Comparison of ENCODE assay signal across 8 mouse cellular contexts in genomic region chr7:19148180-19148874, GRCm38 (mm10). TPM values are rescaled to one million over a fixed set of nuclear protein-coding genes. Genes with fewer than 3 reads are reported as not detected.
A peak's percentile ranks its signal among the peaks of the same experiment; 100 is the strongest.
DNase-seq lines count a peak whose midpoint lies in the region; ATAC-seq and TF ChIP-seq lines count a peak whose summit lies in the region.

No protein-coding gene starts in this region.

- peak overlapping the region; percentile 68 for H3K9ac ChIP-seq in hindbrain, embryonic 11.5 days (ENCODE audit: low read depth, low read length)
- peak overlapping the region; percentile 58 for H3K9ac ChIP-seq in midbrain, embryonic 11.5 days (ENCODE audit: low read length)

- H3K4me3 ChIP-seq in kidney, adult 2 months (ENCODE audit: insufficient read depth, low read depth, low read length), result peak overlapping the region; percentile 76
- H3K4me3 ChIP-seq in hindbrain, embryonic 11.5 days (ENCODE audit: low read depth, low read length), result peak overlapping the region; percentile 75
- H3K4me3 ChIP-seq in midbrain, embryonic 11.5 days (ENCODE audit: low read depth, low read length), result peak overlapping the region; percentile 69

- peaks cover 7% of the 10 kb centered on the region; the same call in 1 of the 2 replicates for H3K4me1 ChIP-seq in kidney, adult 2 months (ENCODE audit: control insufficient read depth, insufficient read depth, low read length)
- peaks cover 6% of the 10 kb centered on the region; the same call in 1 of the 2 replicates for H3K4me1 ChIP-seq in hindbrain, embryonic 11.5 days (replicated peaks; ENCODE audit: control insufficient read depth, insufficient read depth, low read length)
- H3K4me1 ChIP-seq in midbrain, embryonic 11.5 days (ENCODE audit: control insufficient read depth, insufficient read depth, low read length), result peaks cover 13% of the 10 kb centered on the region

- H3K27me3 ChIP-seq in kidney, adult 2 months (replicated peaks; ENCODE audit: control insufficient read depth, insufficient read depth, low read length), result no peaks in the 10 kb centered on the region
- no peaks in the 10 kb centered on the region for H3K27me3 ChIP-seq in hindbrain, embryonic 11.5 days (ENCODE audit: control insufficient read depth, insufficient read depth, low read length)
- no peaks in the 10 kb centered on the region for H3K27me3 ChIP-seq in midbrain, embryonic 11.5 days (ENCODE audit: control insufficient read depth, insufficient read depth, low read length)

- no peak for TF ChIP-seq CTCF in kidney, adult 2 months (conservative IDR thresholded peaks at IDR 0.05; ENCODE audit: insufficient read depth, insufficient read length, low read depth, low read length)

- DNase-seq in kidney, adult 2 months, result no peak
- DNase-seq in kidney, postnatal 14 days, result no peak
- peak; percentile 16 for DNase-seq in R1 (ENCODE audit: low read depth, low spot score)
- DNase-seq in hindbrain, embryonic 11.5 days (ENCODE audit: low spot score), result no peak
- peak; percentile 92 for DNase-seq in midbrain, embryonic 11.5 days (ENCODE audit: low spot score, missing footprints)
- DNase-seq in urinary bladder, adult 18-20 months (ENCODE audit: low spot score in 2 of 2), result no peak
- DNase-seq in frontal cortex, postnatal 36 days (ENCODE audit: low spot score in 2 of 2), result no peak
- no peak for DNase-seq in kidney, postnatal 10 days

- no peak for ATAC-seq in hindbrain, embryonic 11.5 days (ENCODE audit: low FRiP score)
- no peak for ATAC-seq in midbrain, embryonic 11.5 days (ENCODE audit: low FRiP score)

- WGBS in kidney, adult 2 months, result 6% methylated on average over 20 of the region's 20 CpGs
- 18% methylated on average over 20 of the region's 20 CpGs for WGBS in hindbrain, embryonic 11.5 days
- WGBS in midbrain, embryonic 11.5 days, result 17% methylated on average over 20 of the region's 20 CpGs

- H3K9me3 ChIP-seq in hindbrain, embryonic 11.5 days (ENCODE audit: control insufficient read depth, low read length), result no peaks in the 10 kb centered on the region
- no peaks in the 10 kb centered on the region for H3K9me3 ChIP-seq in midbrain, embryonic 11.5 days (ENCODE audit: control insufficient read depth, low read length)

- peak overlapping the region; percentile 84 for H3K4me2 ChIP-seq in hindbrain, embryonic 11.5 days (replicated peaks; ENCODE audit: low read depth, low read length)
- peak overlapping the region; percentile 92 for H3K4me2 ChIP-seq in midbrain, embryonic 11.5 days

- no peaks in the 10 kb centered on the region for H3K36me3 ChIP-seq in kidney, adult 2 months (ENCODE audit: control insufficient read depth, insufficient read depth, low read length)
- H3K36me3 ChIP-seq in hindbrain, embryonic 11.5 days (ENCODE audit: control insufficient read depth, insufficient read depth, low read length), result no peaks in the 10 kb centered on the region
- H3K36me3 ChIP-seq in midbrain, embryonic 11.5 days (ENCODE audit: control insufficient read depth, insufficient read depth, low read length), result 0 out of 2 replicates have a peak, but pooled peaks cover 3% of the 10 kb centered on the region

- TF ChIP-seq POLR2A in kidney, adult 2 months (IDR thresholded peaks at IDR 0.05; ENCODE audit: low read depth, low read length), result no peak

- H3K27ac ChIP-seq in kidney, adult 2 months (ENCODE audit: insufficient read depth, low read depth, low read length), result peak overlapping the region; percentile 57; the same call in 1 of the 2 replicates
- peak overlapping the region; percentile 61 for H3K27ac ChIP-seq in hindbrain, embryonic 11.5 days (ENCODE audit: low read depth, low read length)
- H3K27ac ChIP-seq in midbrain, embryonic 11.5 days (ENCODE audit: low read depth, low read length), result 0 out of 2 replicates have a peak overlapping the region, but pooled peaks have one; percentile 25

RNA-seq across cellular contexts. Expression of gene Qpctl, which starts 0.8 kb away (rescaled TPM):
- 11.9 and 12.1 TPM in 2 replicates for polyA plus RNA-seq in kidney, adult 2 months (2012; rRNA removed)
- polyA plus RNA-seq in hindbrain, embryonic 11.5 days (2014; fragmentation: Nextera tagmentation; extraction: Ambion mirVana), result 11.7 and 12.0 TPM in 2 replicates
- polyA plus RNA-seq in midbrain, embryonic 11.5 days (2014; fragmentation: Nextera tagmentation; extraction: Ambion mirVana), result 10.7 and 11.4 TPM in 2 replicates

RNA-seq across cellular contexts. Expression of gene Snrpd2, which starts 1.2 kb away (rescaled TPM):
- polyA plus RNA-seq in kidney, adult 2 months (2012; rRNA removed), result 34.8 and 42.2 TPM in 2 replicates
- polyA plus RNA-seq in hindbrain, embryonic 11.5 days (2014; fragmentation: Nextera tagmentation; extraction: Ambion mirVana), result 143 and 149 TPM in 2 replicates
- polyA plus RNA-seq in midbrain, embryonic 11.5 days (2014; fragmentation: Nextera tagmentation; extraction: Ambion mirVana), result 156 and 160 TPM in 2 replicates

RNA-seq across cellular contexts. Expression of gene Gipr, which starts 17.6 kb away (rescaled TPM):
- 0.13 and 0.20 TPM in 2 replicates for polyA plus RNA-seq in kidney, adult 2 months (2012; rRNA removed)
- 0.89 and 1.7 TPM in 2 replicates for polyA plus RNA-seq in hindbrain, embryonic 11.5 days (2014; fragmentation: Nextera tagmentation; extraction: Ambion mirVana)
- 0.58 and 0.75 TPM in 2 replicates for polyA plus RNA-seq in midbrain, embryonic 11.5 days (2014; fragmentation: Nextera tagmentation; extraction: Ambion mirVana)

RNA-seq across cellular contexts. Expression of gene Eml2, which starts 27.9 kb away (rescaled TPM):
- 38.8 and 39.0 TPM in 2 replicates for polyA plus RNA-seq in kidney, adult 2 months (2012; rRNA removed)
- polyA plus RNA-seq in hindbrain, embryonic 11.5 days (2014; fragmentation: Nextera tagmentation; extraction: Ambion mirVana), result 1.4 and 2.0 TPM in 2 replicates
- polyA plus RNA-seq in midbrain, embryonic 11.5 days (2014; fragmentation: Nextera tagmentation; extraction: Ambion mirVana), result 1.5 and 1.9 TPM in 2 replicates

RNA-seq across cellular contexts. Expression of gene Fbxo46, which starts 28.7 kb away (rescaled TPM):
- 9.2 and 9.5 TPM in 2 replicates for polyA plus RNA-seq in kidney, adult 2 months (2012; rRNA removed)
- polyA plus RNA-seq in hindbrain, embryonic 11.5 days (2014; fragmentation: Nextera tagmentation; extraction: Ambion mirVana), result 8.7 and 8.8 TPM in 2 replicates
- 9.4 and 9.5 TPM in 2 replicates for polyA plus RNA-seq in midbrain, embryonic 11.5 days (2014; fragmentation: Nextera tagmentation; extraction: Ambion mirVana)

Comparison
In these comparisons a context has a peak if more than half of its experiments do, and no peak if none do; other contexts are left out.
1. DNase-seq: peak in R1 (single experiment) and midbrain, embryonic 11.5 days (single experiment); none in kidney, adult 2 months (single experiment), kidney, postnatal 14 days (single experiment), hindbrain, embryonic 11.5 days (single experiment), urinary bladder, adult 18-20 months (0 of 2), frontal cortex, postnatal 36 days (0 of 2) and kidney, postnatal 10 days (single experiment).
2. Peak in every context shown above with its lines, with median percentiles within 50 percentile points of each other: H3K27ac ChIP-seq and H3K4me3 ChIP-seq.